Mouse (Mus musculus): ENCODE results near the gene Trim62. TPM values are rescaled to one million over a fixed set of nuclear protein-coding genes. Genes with fewer than 3 reads are reported as not detected.
"Not testable (repeated sequence)": the region's sequence is repeated elsewhere in the genome, so short reads cannot be mapped to it uniquely, and the experiment has no call there.

The Trim62 gene
- polyA plus RNA-seq, 1 experiment from 2014 or later, result 11.4 TPM

- Histone ChIP-seq H3K9ac (replicated peaks) (no peak overlapping the region), H3K27ac (0 out of 2 replicates have a peak overlapping the region, but pooled peaks have one; percentile 50), H3K4me1 (replicated peaks) (peaks cover 3% of the 10 kb centered on the region; the same call in 1 of the 2 replicates), H3K27me3 (no peaks in the 10 kb centered on the region), H3K36me3 (no peaks in the 10 kb centered on the region), H3K4me2 (no peak overlapping the region), H3K4me3 (replicated peaks) (no peak overlapping the region), H3K9me3 (peaks cover 7% of the 10 kb centered on the region)
- 58% methylated on average over 2 of the region's 2 CpGs for WGBS
- no peak for ATAC-seq (ENCODE audit: insufficient number of reproducible peaks, insufficient read depth, low FRiP score, low TSS enrichment, low read depth)
Observed at GRCm38 (mm10) chr4:128857212-128857611, 26.2 kb upstream of the Trim62 start.

- not testable (repeated sequence) for H3K9ac ChIP-seq (replicated peaks); H3K27me3 ChIP-seq; H3K36me3 ChIP-seq; H3K4me3 ChIP-seq (replicated peaks); H3K4me2 ChIP-seq; H3K4me1 ChIP-seq (replicated peaks); H3K9me3 ChIP-seq; H3K27ac ChIP-seq; ATAC-seq (ENCODE audit: insufficient number of reproducible peaks, insufficient read depth, low FRiP score, low TSS enrichment, low read depth)
Observed at GRCm38 (mm10) chr4:128858226-128858625, 25.2 kb upstream of the Trim62 start.

- H3K9ac ChIP-seq (replicated peaks), result no peak overlapping the region
- H3K4me3 ChIP-seq (replicated peaks), result no peak overlapping the region
- no peak overlapping the region for H3K4me2 ChIP-seq
- H3K4me1 ChIP-seq (replicated peaks), result peaks cover 3% of the 10 kb centered on the region; the same call in 1 of the 2 replicates
- peaks cover 7% of the 10 kb centered on the region for H3K9me3 ChIP-seq
- H3K36me3 ChIP-seq, result no peaks in the 10 kb centered on the region
- H3K27ac ChIP-seq, result no peak overlapping the region
- 64% methylated on average over 4 of the region's 4 CpGs for WGBS
- H3K27me3 ChIP-seq, result no peaks in the 10 kb centered on the region
- no peak for ATAC-seq (ENCODE audit: insufficient number of reproducible peaks, insufficient read depth, low FRiP score, low TSS enrichment, low read depth)
Observed at GRCm38 (mm10) chr4:128858878-128859277, 24.5 kb upstream of the Trim62 start.

GRCm38 (mm10) chr4:128872992-128873391, 10.4 kb upstream of the Trim62 start:
- no peak overlapping the region for H3K4me3 ChIP-seq (replicated peaks)
- 59% methylated on average over 19 of the region's 19 CpGs for WGBS
- H3K9me3 ChIP-seq, result no peaks in the 10 kb centered on the region
- peaks cover 14% of the 10 kb centered on the region for H3K4me1 ChIP-seq (replicated peaks)
- H3K9ac ChIP-seq (replicated peaks), result no peak overlapping the region
- H3K27me3 ChIP-seq, result peaks cover 5% of the 10 kb centered on the region; the same call in 1 of the 2 replicates
- no peaks in the 10 kb centered on the region for H3K36me3 ChIP-seq
- ATAC-seq (ENCODE audit: insufficient number of reproducible peaks, insufficient read depth, low FRiP score, low TSS enrichment, low read depth), result no peak
- H3K27ac ChIP-seq, result no peak overlapping the region
- 0 out of 2 replicates have a peak overlapping the region, but pooled peaks have one; percentile 3 for H3K4me2 ChIP-seq

GRCm38 (mm10) chr4:128874062-128874461, 9.3 kb upstream of the Trim62 start:
- no peak overlapping the region for H3K4me3 ChIP-seq (replicated peaks)
- H3K4me1 ChIP-seq (replicated peaks), result peaks cover 25% of the 10 kb centered on the region
- H3K27ac ChIP-seq, result no peak overlapping the region
- ATAC-seq (ENCODE audit: insufficient number of reproducible peaks, insufficient read depth, low FRiP score, low TSS enrichment, low read depth), result no peak
- H3K27me3 ChIP-seq, result peaks cover 5% of the 10 kb centered on the region; the same call in 1 of the 2 replicates
- no peak overlapping the region for H3K9ac ChIP-seq (replicated peaks)
- H3K4me2 ChIP-seq, result no peak overlapping the region
- no peaks in the 10 kb centered on the region for H3K36me3 ChIP-seq
- WGBS, result 94% methylated on average over 17 of the region's 17 CpGs
- no peaks in the 10 kb centered on the region for H3K9me3 ChIP-seq

GRCm38 (mm10) chr4:128875439-128875838, 7.9 kb upstream of the Trim62 start:
- H3K4me1 ChIP-seq (replicated peaks), result peaks cover 35% of the 10 kb centered on the region
- no peak overlapping the region for H3K9ac ChIP-seq (replicated peaks)
- no peak overlapping the region for H3K27ac ChIP-seq
- H3K4me3 ChIP-seq (replicated peaks), result no peak overlapping the region
- ATAC-seq (ENCODE audit: insufficient number of reproducible peaks, insufficient read depth, low FRiP score, low TSS enrichment, low read depth), result no peak
- H3K36me3 ChIP-seq, result no peaks in the 10 kb centered on the region
- WGBS, result 93% methylated on average over 11 of the region's 11 CpGs
- H3K4me2 ChIP-seq, result no peak overlapping the region
- peaks cover 5% of the 10 kb centered on the region; the same call in 1 of the 2 replicates for H3K27me3 ChIP-seq
- no peaks in the 10 kb centered on the region for H3K9me3 ChIP-seq

GRCm38 (mm10) chr4:128877520-128877919, 5.9 kb upstream of the Trim62 start:
- WGBS, result 9% methylated on average over 6 of the region's 6 CpGs
- H3K4me2 ChIP-seq, result 0 out of 2 replicates have a peak overlapping the region, but pooled peaks have one; percentile 6
- no peak overlapping the region for H3K9ac ChIP-seq (replicated peaks)
- H3K4me1 ChIP-seq (replicated peaks), result peaks cover 38% of the 10 kb centered on the region
- peak overlapping the region; percentile 85 for H3K27ac ChIP-seq
- no peak overlapping the region for H3K4me3 ChIP-seq (replicated peaks)
- no peaks in the 10 kb centered on the region for H3K27me3 ChIP-seq
- H3K9me3 ChIP-seq, result peaks cover 5% of the 10 kb centered on the region; the same call in 1 of the 2 replicates
- no peaks in the 10 kb centered on the region for H3K36me3 ChIP-seq
- ATAC-seq (ENCODE audit: insufficient number of reproducible peaks, insufficient read depth, low FRiP score, low TSS enrichment, low read depth), result no peak

- Histone ChIP-seq H3K9ac (replicated peaks) (no peak overlapping the region), H3K27ac (peak overlapping the region; percentile 85), H3K9me3 (peaks cover 5% of the 10 kb centered on the region; the same call in 1 of the 2 replicates), H3K36me3 (no peaks in the 10 kb centered on the region), H3K4me2 (peak overlapping the region; percentile 44), H3K4me3 (replicated peaks) (peak overlapping the region; percentile 3; the same call in 1 of the 2 replicates), H3K27me3 (no peaks in the 10 kb centered on the region), H3K4me1 (replicated peaks) (peaks cover 41% of the 10 kb centered on the region)
- WGBS, result 9% methylated on average over 13 of the region's 13 CpGs
- peak; percentile 23; the same call in 1 of the 2 replicates for ATAC-seq (ENCODE audit: insufficient number of reproducible peaks, insufficient read depth, low FRiP score, low TSS enrichment, low read depth)
Observed at GRCm38 (mm10) chr4:128878901-128879491, 4.4 kb upstream of the Trim62 start.

- H3K9me3 ChIP-seq, result peaks cover 5% of the 10 kb centered on the region; the same call in 1 of the 2 replicates
- H3K4me3 ChIP-seq (replicated peaks), result peak overlapping the region; percentile 77
- WGBS, result 2% methylated on average over 94 of the region's 94 CpGs
- H3K27me3 ChIP-seq, result no peaks in the 10 kb centered on the region
- peak; percentile 54; the same call in 1 of the 2 replicates for ATAC-seq (ENCODE audit: insufficient number of reproducible peaks, insufficient read depth, low FRiP score, low TSS enrichment, low read depth)
- peak overlapping the region; percentile 69 for H3K9ac ChIP-seq (replicated peaks)
- peak overlapping the region; percentile 97 for H3K4me2 ChIP-seq
- H3K27ac ChIP-seq, result peak overlapping the region; percentile 53
- H3K36me3 ChIP-seq, result peaks cover 15% of the 10 kb centered on the region
- H3K4me1 ChIP-seq (replicated peaks), result peaks cover 45% of the 10 kb centered on the region
Observed at GRCm38 (mm10) chr4:128883801-128884710, 676 bp downstream of the Trim62 start.

GRCm38 (mm10) chr4:128884711-128885095, 1.3 kb downstream of the Trim62 start:
- Histone ChIP-seq H3K36me3 (peaks cover 15% of the 10 kb centered on the region), H3K4me3 (replicated peaks) (peak overlapping the region; percentile 77), H3K9me3 (peaks cover 5% of the 10 kb centered on the region; the same call in 1 of the 2 replicates), H3K4me1 (replicated peaks) (peaks cover 38% of the 10 kb centered on the region), H3K27me3 (no peaks in the 10 kb centered on the region), H3K27ac (no peak overlapping the region), H3K9ac (replicated peaks) (no peak overlapping the region), H3K4me2 (peak overlapping the region; percentile 97)
- ATAC-seq (ENCODE audit: insufficient number of reproducible peaks, insufficient read depth, low FRiP score, low TSS enrichment, low read depth), result 0 out of 2 replicates have a peak, but pooled peaks have one; percentile 5
- WGBS, result 46% methylated on average over 5 of the region's 5 CpGs

GRCm38 (mm10) chr4:128885540-128885939, 2.2 kb downstream of the Trim62 start:
- Histone ChIP-seq H3K9me3 (peaks cover 5% of the 10 kb centered on the region; the same call in 1 of the 2 replicates), H3K4me3 (replicated peaks) (no peak overlapping the region), H3K4me2 (no peak overlapping the region), H3K4me1 (replicated peaks) (peaks cover 34% of the 10 kb centered on the region), H3K27ac (no peak overlapping the region), H3K27me3 (no peaks in the 10 kb centered on the region), H3K9ac (replicated peaks) (no peak overlapping the region), H3K36me3 (peaks cover 15% of the 10 kb centered on the region)
- 97% methylated on average over 8 of the region's 8 CpGs for WGBS
- no peak for ATAC-seq (ENCODE audit: insufficient number of reproducible peaks, insufficient read depth, low FRiP score, low TSS enrichment, low read depth)
